Mouse (Mus musculus): ENCODE results near the gene Ppfibp1. TPM values are rescaled to one million over a fixed set of nuclear protein-coding genes. Genes with fewer than 3 reads are reported as not detected.

Ppfibp1 gene
- total and polyA plus RNA-seq, 3 experiments: 23.4 to 28.2 (median 28.2) TPM

DNA sequence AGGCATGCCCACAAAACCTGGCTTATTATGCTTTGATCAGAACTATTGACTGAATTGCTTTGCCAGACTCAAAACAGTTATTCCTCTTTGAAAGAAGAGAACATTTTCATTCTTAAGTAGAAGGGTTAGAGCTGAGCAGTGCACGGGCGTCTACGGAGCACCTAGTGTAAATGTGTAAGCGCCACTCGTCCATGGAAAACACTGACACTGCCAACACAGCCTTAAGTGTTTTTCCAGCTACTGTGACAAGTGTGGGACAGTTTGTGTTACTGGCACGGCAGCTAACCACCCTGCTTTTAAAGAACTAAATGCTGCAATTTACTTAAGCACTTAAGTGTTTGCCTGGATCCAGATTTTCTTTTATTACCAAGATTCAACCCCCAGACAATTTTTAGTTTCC, 123.7 kb downstream of the Ppfibp1 start:
- in situ Hi-C loops (cut with MboI; ENCODE audit: low pct_ligation_motif_present, low pct_unique_long_range_greater_than_20kb, low sequenced_read_pairs): loop anchor here (5.0 to 10.0 kb wide), 2 partner anchors 80 to 233 kb away; partner anchors contain the start of gene Klhl42
- Histone ChIP-seq H3K27me3 (replicated peaks) (no peaks in the 10 kb centered on the region), H3K36me3 (replicated peaks in 1 of 2; ENCODE audit: control insufficient read depth in 1 of 2, insufficient read depth in 1 of 2, low read length in 1 of 2) (peaks cover 3 to 40% of the 10 kb centered on the region in 2 experiments), H3K9ac (ENCODE audit: insufficient read depth, low read depth) (peak overlapping the region; percentile 93), H3K9me3 (replicated peaks; ENCODE audit: low read length) (no peaks in the 10 kb centered on the region), H3K4me3 (replicated peaks in 1 of 3; ENCODE audit: low read depth in 2 of 3, low read length in 2 of 3, poor library complexity in 1 of 3) (no peak overlapping the region), H3K79me2 (replicated peaks; ENCODE audit: control insufficient read depth, extremely low read depth, insufficient read depth, poor library complexity, severe bottlenecking) (no peaks in the 10 kb centered on the region), H3K4me2 (ENCODE audit: insufficient read depth, low read depth, poor library complexity, severe bottlenecking) (peak overlapping the region; percentile 83; the same call in 1 of the 2 replicates), H3K27ac (ENCODE audit: insufficient read depth, low read depth) (peak overlapping the region; percentile 90), H3K4me1 (ENCODE audit: control insufficient read depth in 1 of 2, insufficient read depth in 2 of 2) (peaks cover 4 to 36% of the 10 kb centered on the region in 2 experiments)
- dilution Hi-C loops (cut with MboI; ENCODE audit: extremely low pct_ligation_motif_present, extremely low pct_unique_long_range_greater_than_20kb, low sequenced_read_pairs): no loop called here
- no peak for DNase-seq (ENCODE audit: extremely low read depth)
- TF ChIP-seq CTCF (conservative IDR thresholded peaks at IDR 0.05 in 1 of 2, IDR thresholded peaks at IDR 0.05 in 1 of 2; ENCODE audit: low read depth in 2 of 2, low read length in 2 of 2) (no peak), PAX5 (IDR thresholded peaks at IDR 0.05; ENCODE audit: low read length) (no peak), HCFC1 (IDR thresholded peaks at IDR 0.05; ENCODE audit: low read depth, low read length) (no peak), TBP (conservative IDR thresholded peaks at IDR 0.05; ENCODE audit: low read depth, low read length) (no peak), MYC (IDR thresholded peaks at IDR 0.05; ENCODE audit: low read depth, low read length) (no peak), POLR2A (IDR thresholded peaks at IDR 0.05; ENCODE audit: low read depth, low read length) (no peak), ZKSCAN1 (IDR thresholded peaks at IDR 0.05; ENCODE audit: borderline replicate concordance, low read depth, low read length) (no peak), MXI1 (IDR thresholded peaks at IDR 0.05; ENCODE audit: low read depth, low read length) (no peak), USF2 (conservative IDR thresholded peaks at IDR 0.05; ENCODE audit: low read depth, low read length) (no peak), GABPA (IDR thresholded peaks at IDR 0.05; ENCODE audit: insufficient replicate concordance, low read depth, low read length) (no peak), RCOR1 (conservative IDR thresholded peaks at IDR 0.05; ENCODE audit: low read depth, low read length) (no peak), RAD21 (IDR thresholded peaks at IDR 0.05; ENCODE audit: low read depth, low read length) (no peak), KAT2A (IDR thresholded peaks at IDR 0.05; ENCODE audit: insufficient replicate concordance, low read length) (no peak), CHD2 (IDR thresholded peaks at IDR 0.05; ENCODE audit: low read length) (no peak), ZNF384 (IDR thresholded peaks at IDR 0.05; ENCODE audit: low read depth, low read length) (no peak), JUN (IDR thresholded peaks at IDR 0.05; ENCODE audit: insufficient read depth, low read depth, low read length) (no peak), NRF1 (IDR thresholded peaks at IDR 0.05; ENCODE audit: low read depth, low read length) (no peak), TCF12 (IDR thresholded peaks at IDR 0.05; ENCODE audit: low read depth, low read length) (no peak), MEF2A (IDR thresholded peaks at IDR 0.05; ENCODE audit: borderline replicate concordance, low read depth, low read length) (no peak), MAX (IDR thresholded peaks at IDR 0.05; ENCODE audit: low read length) (no peak)

DNA sequence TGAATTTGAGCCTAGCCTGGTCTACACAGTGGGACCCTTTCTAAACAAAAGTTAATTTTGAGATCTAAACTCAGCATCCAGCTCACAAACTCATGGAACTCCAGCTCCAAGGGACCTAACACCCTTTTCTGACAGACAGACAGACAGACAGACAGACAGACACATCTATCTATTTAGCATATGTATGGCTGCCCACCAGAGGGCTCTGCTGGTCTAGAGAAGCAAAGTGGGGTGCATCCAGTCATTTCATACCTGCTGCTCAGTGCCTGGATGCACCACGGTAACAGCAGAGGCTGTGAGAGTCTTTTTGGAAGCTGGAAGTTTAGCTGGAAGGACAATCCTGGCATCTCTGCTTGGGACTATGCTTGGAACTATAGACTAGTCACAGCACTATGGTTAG, 125.3 kb downstream of the Ppfibp1 start:
- dilution Hi-C loops (cut with MboI; ENCODE audit: extremely low pct_ligation_motif_present, extremely low pct_unique_long_range_greater_than_20kb, low sequenced_read_pairs) (no loop called here), in situ Hi-C loops (cut with MboI; ENCODE audit: low pct_ligation_motif_present, low pct_unique_long_range_greater_than_20kb, low sequenced_read_pairs) (loop anchor here (5.0 to 10.0 kb wide), 2 partner anchors 79 to 231 kb away; partner anchors contain the start of gene Klhl42)
- TF ChIP-seq RCOR1 (conservative IDR thresholded peaks at IDR 0.05; ENCODE audit: low read depth, low read length) (no peak), TBP (conservative IDR thresholded peaks at IDR 0.05; ENCODE audit: low read depth, low read length) (no peak), KAT2A (IDR thresholded peaks at IDR 0.05; ENCODE audit: insufficient replicate concordance, low read length) (no peak), IRF4 (IDR thresholded peaks at IDR 0.05; ENCODE audit: low read depth, low read length) (peak; percentile 46; the same call in 1 of the 2 replicates), TCF12 (IDR thresholded peaks at IDR 0.05; ENCODE audit: low read depth, low read length) (no peak), E2F4 (IDR thresholded peaks at IDR 0.05; ENCODE audit: insufficient replicate concordance, low read depth, low read length) (no peak), CHD1 (IDR thresholded peaks at IDR 0.05; ENCODE audit: low read depth, low read length) (no peak), ETS1 (conservative IDR thresholded peaks at IDR 0.05; ENCODE audit: low read depth, low read length) (no peak), MEF2A (IDR thresholded peaks at IDR 0.05; ENCODE audit: borderline replicate concordance, low read depth, low read length) (no peak), CTCF (conservative IDR thresholded peaks at IDR 0.05 in 1 of 2, IDR thresholded peaks at IDR 0.05 in 1 of 2; ENCODE audit: low read depth in 2 of 2, low read length in 2 of 2) (peak in 1 of 2 experiments; percentile 54; a peak in 2 of 4 replicates), EP300 (IDR thresholded peaks at IDR 0.05; ENCODE audit: low read length) (no peak), NELFE (IDR thresholded peaks at IDR 0.05; ENCODE audit: low read depth, low read length) (no peak), MAZ (IDR thresholded peaks at IDR 0.05; ENCODE audit: low read depth, low read length) (no peak), ZNF384 (IDR thresholded peaks at IDR 0.05; ENCODE audit: low read depth, low read length) (no peak), RAD21 (IDR thresholded peaks at IDR 0.05; ENCODE audit: low read depth, low read length) (peak; percentile 63), CHD2 (IDR thresholded peaks at IDR 0.05; ENCODE audit: low read length) (no peak), MAFK (IDR thresholded peaks at IDR 0.05; ENCODE audit: insufficient replicate concordance, low read length) (no peak), USF1 (IDR thresholded peaks at IDR 0.05; ENCODE audit: low read depth, low read length) (no peak), PAX5 (IDR thresholded peaks at IDR 0.05; ENCODE audit: low read length) (no peak), POLR2AphosphoS2 (IDR thresholded peaks at IDR 0.05; ENCODE audit: low read depth, low read length) (no peak), SMC3 (IDR thresholded peaks at IDR 0.05; ENCODE audit: low read depth, low read length) (peak; percentile 54)

More for the DNA sequence above, 125.3 kb downstream of the Ppfibp1 start:
- Histone ChIP-seq H3K27ac (ENCODE audit: insufficient read depth, low read depth) (no peak overlapping the region), H3K4me2 (ENCODE audit: insufficient read depth, low read depth, poor library complexity, severe bottlenecking) (no peak overlapping the region), H3K4me1 (ENCODE audit: control insufficient read depth in 1 of 2, insufficient read depth in 2 of 2) (peaks cover 6 to 51% of the 10 kb centered on the region in 2 experiments), H3K9ac (ENCODE audit: insufficient read depth, low read depth) (no peak overlapping the region), H3K9me3 (replicated peaks; ENCODE audit: low read length) (no peaks in the 10 kb centered on the region), H3K79me2 (replicated peaks; ENCODE audit: control insufficient read depth, extremely low read depth, insufficient read depth, poor library complexity, severe bottlenecking) (no peaks in the 10 kb centered on the region), H3K36me3 (replicated peaks in 1 of 2; ENCODE audit: control insufficient read depth in 1 of 2, insufficient read depth in 1 of 2, low read length in 1 of 2) (peaks cover 3 to 41% of the 10 kb centered on the region in 2 experiments), H3K27me3 (replicated peaks) (no peaks in the 10 kb centered on the region), H3K4me3 (replicated peaks in 1 of 3; ENCODE audit: low read depth in 2 of 3, low read length in 2 of 3, poor library complexity in 1 of 3) (no peak overlapping the region)
- DNase-seq (ENCODE audit: extremely low read depth): peak; percentile 27
